Mouse (Mus musculus): Measurements from ENCODE around the gene Inhbc.

Inhbc gene

DNA sequence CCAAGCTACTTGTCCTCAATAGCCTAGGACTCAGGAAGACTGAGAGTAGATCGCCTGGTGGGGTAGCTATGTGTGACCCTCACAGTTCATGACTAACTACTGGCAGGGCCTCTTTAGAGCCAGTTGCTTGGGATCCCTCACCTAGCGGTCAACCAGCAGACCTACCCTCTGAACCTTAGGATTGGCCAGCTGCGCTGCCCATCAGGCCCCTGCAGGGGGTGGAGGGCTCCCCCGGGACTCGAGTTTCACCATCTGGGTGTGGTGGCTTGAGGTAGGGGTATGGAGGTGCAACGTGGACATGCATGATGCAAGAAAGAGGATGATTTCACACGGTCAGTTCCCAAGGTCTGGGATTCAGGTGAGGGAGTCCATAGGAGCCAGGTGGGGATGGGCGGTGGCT lies 18.5 kb downstream of the Inhbc start:
- DNase-seq (ENCODE audit: low read depth, low spot score) = no peak

DNA sequence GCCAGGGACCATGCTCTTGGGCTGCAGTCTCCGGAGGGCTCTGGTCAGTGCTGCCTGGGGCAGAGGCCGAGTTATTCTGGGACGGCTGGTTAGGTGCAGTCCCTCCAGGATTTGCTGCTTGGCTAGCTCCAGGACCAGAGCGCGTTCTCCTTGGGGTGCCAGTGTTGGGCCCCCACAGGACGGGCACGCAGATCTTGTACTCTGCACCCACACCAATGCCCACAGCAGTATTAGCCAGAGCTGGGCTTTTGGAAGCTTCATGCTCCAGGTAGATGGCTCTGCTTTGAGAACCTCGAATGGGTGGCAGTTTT lies 19.0 kb downstream of the Inhbc start:
- DNase-seq (ENCODE audit: low read depth, low spot score) = no peak

DNA sequence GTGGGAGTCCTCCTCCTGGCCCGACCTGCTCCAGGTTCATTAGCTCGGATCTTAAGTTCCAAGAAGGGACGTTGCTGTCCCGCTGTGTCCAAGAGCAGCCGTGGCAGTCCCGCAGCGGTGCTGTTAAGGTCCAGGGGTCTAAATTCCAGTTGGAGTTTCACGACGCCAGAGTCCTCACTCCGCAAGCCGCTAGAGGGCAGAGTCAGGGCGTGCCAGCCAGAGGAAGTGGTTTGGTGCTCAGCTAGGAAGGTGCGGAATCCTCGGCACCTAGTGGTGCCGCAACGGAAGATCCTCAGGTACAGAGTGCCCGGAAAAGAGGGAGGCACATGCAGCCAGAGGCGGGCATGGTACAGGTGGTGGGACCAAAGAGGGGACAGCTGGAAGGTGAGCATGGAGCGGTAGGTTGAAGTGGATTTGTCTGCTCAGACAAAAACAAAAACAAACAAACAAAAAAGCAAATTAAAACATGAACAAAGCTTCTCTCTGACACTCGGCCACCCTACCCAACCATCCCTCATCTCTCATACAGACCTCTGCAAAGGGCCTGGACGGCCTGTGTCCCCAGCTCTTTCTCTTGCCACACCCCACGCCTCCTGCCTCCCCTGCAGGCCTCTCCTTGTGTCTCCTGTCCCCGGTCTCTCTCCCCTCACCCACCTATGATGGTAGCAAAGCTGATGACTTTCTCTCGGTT lies 19.5 kb downstream of the Inhbc start:
- peak; percentile 48 for DNase-seq (ENCODE audit: low read depth, low spot score)

DNA sequence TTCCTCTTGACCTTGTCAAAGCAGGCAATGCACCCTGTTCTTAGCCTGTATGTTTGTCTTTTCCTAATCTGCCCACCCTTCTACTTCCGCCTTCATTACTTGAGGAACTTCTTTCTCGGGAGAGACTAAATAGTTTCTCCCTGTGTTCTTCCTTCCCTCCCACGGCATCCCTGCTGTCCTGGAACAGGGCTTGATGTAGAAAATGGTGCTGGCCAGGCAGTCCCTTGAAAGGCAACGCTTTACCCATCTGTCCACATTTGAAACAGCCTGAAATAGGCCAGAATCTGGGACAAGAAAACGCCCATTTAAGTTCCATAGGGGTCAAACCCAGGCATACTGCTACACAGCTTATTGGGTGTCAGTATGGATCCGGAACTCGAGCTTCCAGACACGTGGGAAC lies 20.4 kb downstream of the Inhbc start:
- no peak for DNase-seq (ENCODE audit: low read depth, low spot score)

DNA sequence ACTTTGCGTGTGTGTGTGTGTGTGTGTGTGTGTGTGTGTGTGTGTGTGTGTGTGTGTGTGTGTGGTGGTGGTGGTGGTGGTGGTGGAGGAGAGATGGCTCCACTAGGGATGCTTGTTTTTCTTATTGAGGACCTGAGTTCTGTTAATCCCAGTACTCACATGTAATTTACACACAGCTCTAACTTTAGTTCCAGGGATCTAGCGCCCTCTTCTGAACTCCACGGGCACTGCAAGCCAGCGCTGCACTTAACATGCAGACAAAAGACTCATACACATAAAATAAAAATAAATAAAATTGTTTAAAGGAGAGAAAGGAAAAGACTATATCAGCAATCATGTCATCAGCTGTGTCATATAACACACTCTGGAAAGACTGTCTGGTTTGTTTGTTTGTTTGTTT lies 21.3 kb downstream of the Inhbc start:
- no peak for DNase-seq (ENCODE audit: low read depth, low spot score)

DNA sequence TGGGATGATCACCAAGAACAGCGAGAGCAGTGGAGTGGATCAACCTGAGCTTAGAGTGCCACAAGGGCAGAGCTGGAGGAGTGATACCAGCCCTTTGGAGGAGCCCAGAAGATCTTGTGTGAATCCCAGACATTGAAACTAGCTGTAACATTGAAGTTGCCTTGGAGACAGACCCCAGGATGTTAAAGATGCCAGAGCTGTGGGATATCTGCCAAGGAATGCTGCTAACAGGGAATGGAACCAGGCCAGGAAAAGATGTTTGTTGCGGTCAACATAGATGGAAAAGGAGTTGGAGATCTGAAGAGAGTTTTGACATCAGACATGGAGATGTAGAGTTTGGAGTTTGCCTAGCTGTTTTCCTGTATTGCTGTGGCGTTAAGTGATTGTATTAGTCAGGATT lies 24.1 kb downstream of the Inhbc start:
- DNase-seq (ENCODE audit: low read depth, low spot score) = no peak

DNA sequence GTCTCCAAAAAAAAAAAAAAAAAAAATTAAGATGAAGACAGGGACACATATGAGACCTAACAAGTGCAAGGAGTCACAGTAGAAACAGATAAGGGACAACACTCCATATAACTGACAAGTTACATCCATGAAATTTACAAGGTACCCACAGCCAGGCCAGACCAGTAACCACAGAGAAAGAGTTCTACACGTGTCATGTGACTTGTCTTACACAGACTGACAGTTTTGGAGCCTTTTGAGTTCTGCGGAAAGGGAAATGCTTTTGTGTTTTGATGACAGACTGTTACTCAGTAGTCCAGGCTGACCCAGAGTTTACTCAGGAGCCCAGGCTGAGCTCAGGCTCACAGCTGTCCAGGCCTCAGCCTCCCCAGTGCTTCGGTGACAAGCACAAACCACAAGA lies 27.2 kb downstream of the Inhbc start:
- no peak for DNase-seq (ENCODE audit: low read depth, low spot score)

DNA sequence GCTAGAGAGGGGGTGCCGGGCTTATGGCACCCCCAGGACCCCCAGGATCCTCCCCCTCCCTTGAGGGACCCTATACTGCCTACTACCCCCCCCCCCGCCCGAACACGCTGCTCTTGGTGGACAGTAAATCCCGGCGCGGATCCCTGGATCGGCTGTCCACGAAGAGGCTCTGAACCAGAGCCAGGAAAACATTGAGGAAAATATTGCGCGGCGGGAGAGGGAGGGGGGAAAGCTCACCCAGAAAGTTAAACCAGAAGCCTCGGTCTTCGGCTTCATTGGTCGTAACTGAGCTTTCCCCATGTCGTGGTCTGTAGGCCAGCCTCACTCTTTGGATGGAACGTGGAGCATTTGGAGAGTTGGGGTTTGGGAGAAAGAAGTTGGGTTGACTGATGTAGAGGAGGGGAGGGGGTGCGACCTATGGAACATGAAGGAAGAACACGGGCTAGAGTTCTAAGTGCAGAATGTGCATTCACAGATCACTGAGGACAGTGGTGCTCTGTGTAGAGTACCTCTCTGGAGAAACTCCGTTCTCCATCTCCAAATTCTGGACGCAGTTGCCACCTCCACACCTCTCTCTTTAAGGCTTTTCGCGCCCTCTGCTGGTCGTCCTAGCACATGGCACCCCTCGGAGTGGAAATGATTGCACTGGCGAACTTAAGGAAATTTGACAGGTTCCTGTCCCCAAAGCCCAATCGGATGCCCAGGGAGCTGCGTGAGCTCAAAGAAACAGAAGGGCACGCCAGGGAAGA lies 28.2 kb downstream of the Inhbc start, which contains the start of gene Gli1:
Gli1 (minus strand) TSS at position 84 of the 749 bp plus-strand sequence.
- DNase-seq (ENCODE audit: low read depth, low spot score) = peak; percentile 83

DNA sequence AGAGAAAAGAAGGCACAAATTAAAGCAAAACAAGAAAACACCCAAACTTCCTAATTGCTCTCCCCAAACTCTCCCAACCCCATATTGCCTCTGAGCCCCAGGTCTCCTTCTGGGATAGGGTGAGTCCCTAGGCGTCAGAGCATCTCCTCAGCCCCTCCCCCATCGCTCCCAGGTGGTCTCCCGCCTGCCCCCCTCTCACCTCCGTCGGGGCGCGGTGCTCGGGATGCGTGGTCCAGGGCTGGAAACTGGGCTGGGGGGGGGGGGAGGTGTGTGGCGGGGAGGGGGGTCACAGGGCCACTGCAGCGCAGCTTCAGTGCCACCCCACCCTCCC lies 28.9 kb downstream of the Inhbc start:
- no peak for DNase-seq (ENCODE audit: low read depth, low spot score)

DNA sequence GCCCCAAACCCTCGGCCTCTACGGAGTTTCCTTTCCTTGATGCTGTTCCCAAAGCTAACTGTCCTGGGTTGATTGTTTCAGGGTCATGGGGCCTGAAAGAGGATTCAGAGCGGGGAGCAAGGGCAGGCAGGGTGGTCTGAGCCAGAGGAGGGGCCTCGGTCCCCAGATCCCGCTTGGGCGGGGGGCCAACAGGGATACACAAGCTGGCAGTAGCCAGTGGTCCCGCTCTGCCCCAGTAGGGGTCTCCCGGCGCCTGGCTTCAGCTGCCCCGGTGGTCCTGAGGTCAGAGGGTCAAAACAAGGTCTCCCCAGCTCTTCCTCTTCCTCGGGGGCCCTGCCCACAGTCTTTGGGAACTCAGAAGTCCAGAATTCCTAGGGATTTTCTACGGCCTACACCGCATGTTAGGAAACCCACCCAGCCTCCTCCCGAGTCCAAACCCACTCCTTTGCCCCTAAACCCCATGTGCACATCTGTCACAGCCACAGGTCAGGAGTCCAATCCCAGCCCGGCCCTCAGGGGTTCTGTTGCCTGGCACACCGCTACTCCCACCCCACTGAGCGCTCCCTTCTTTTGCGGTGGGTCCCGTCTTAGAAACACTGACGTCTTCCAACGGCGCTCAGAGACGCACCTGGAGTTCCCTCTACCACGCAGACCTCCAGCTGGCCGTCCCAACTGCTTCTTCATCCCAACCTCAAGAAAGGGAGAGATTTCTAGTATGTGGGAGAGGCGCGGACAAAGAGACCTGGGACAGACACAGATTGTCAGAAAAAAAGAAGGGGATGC lies 29.5 kb downstream of the Inhbc start:
- no peak for DNase-seq (ENCODE audit: low read depth, low spot score)

DNA sequence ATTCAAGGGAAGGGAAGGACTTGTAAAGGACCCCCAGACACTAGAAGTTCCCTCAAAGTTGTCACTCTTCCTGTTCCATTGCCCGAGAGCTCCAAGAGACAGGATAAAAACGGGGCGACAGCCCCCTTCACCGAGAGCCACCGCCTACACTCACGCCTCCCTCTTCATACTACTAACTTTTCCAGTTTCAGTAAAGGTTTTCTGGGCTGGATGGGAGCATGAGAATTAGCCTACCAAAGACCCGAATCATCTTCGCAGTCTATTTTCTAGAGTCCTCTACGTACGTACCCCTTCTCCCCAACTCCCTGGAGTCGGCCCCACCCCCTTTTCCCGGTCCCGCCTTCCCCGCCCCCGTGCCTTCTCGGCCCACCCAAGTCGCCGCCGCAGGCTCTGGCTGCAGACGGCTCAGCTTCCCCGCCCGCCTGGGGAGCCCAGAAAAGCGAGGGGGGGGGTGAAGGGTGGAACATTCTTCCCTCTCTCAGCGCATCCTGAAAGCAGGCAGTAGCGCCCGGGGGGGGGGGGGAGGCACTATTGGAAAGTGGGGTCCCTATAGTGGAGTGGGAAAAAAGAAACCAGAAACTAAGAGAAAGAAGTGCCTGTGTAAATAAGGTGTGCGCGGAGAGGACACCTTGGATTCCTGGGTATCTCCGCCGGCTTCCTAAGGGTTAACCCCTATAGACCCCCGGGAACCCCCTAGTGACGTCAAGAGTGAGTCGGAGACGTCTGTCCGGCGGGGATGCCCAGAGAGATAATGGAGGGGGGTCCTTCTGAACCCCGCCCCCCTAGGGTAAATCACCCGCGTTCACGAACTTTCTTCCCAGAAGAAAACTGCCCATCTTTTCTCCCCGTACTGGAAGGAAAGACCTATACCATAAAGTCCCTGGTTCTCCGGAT lies 30.3 kb downstream of the Inhbc start:
- no peak for DNase-seq (ENCODE audit: low read depth, low spot score)

DNA sequence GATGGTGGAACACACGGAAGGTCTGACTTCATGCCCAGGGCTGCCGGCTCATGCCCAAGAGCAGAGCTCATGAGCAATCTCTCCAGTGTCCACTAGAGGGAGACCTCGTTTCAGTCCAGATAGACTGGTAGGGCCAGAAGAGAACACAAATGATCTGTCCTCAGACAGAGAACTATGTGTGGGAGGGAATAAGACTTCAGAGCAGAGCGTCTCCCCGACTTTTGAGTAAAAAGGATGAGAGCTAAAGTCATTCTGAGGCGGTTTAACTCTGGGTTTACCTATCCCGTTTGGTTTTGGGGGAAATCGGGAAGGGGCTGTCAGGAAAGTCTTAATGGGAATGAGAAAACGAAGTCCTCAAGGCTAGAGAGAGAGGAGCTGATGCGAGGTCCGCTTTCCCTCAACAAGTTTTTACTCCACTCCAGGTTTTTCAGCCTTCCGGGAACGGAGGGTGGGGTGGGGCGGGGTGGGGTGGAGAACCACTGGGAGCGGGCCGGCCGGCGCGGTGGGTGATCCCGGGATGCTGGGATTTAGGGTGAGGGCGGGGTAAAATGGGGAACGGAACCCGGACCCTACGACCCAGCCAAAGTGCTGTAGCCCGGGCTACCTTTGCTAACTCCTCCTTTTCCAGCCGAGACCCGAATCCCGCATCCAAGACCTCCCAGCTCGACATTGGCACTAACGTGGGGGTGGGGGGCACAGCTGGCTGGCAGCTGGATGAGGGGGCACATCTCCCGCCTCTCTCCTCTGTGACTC lies 31.1 kb downstream of the Inhbc start:
- peak; percentile 83 for DNase-seq (ENCODE audit: low read depth, low spot score)

DNA sequence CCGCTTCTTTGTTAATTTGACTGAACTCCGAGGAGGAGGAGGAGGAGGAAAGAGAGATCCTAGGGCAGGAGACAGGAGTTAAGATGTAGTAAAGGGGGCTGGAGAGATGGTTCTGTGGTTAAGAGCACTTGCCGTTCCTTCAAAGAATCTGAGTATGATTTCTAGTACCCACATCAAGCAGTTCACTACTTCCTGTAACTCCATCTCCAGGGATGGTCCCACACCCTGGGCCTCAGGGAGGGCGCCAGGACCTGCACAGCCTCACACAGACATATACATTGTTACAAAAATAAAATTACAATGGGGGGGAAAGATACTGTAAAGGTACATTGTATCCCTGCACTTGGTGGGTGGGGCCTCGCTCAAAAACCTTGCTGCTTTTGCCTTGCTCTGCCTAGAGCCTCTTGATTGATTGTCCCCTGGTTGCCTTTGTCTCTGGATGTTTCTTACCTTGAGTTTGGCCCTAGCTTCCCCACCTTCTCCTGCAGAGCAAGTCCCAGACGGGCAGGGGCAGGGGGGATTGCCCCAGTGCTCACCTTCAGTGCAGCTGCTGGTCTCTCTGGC lies 32.6 kb downstream of the Inhbc start:
- no peak for DNase-seq (ENCODE audit: low read depth, low spot score)

DNA sequence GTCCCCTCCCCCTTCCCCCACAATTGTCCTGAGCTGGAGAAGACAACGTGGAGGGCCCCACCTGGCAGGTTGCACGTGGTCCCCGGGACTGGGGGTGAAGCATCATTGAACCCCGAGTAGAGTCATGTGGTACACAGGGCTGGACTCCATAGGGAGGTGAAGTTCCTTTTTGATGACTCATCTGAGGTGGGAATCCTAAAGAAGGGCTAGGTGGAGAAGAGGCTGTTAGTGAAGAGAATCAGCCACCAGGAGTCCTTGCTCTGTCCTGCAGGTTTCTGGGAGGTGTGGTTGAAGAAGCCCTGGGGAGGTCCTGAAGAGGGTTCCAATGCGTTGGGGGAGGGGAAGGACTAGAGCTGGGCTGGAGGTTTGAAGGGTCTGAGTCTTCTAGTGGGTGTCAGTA lies 33.3 kb downstream of the Inhbc start:
- no peak for DNase-seq (ENCODE audit: low read depth, low spot score)

DNA sequence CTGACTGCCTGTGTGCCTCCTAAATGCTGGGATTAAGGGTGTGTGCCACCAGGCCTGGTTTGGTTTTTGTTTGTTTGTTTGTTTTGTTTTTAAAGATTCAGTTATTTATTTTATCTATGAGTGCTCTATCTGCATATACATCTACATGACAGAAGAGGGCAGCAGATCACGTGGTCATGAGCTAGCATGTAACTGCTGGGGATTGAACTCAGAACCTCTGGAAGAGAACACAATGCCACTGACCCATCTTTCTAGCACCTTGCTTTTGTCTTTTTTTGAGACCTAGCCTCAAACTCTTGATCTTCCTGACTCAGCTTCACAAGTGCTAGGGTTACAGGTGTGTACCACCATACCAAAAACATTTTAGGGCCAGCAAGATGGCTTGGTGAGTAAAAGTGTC lies 35.0 kb downstream of the Inhbc start:
- DNase-seq (ENCODE audit: low read depth, low spot score) = no peak

DNA sequence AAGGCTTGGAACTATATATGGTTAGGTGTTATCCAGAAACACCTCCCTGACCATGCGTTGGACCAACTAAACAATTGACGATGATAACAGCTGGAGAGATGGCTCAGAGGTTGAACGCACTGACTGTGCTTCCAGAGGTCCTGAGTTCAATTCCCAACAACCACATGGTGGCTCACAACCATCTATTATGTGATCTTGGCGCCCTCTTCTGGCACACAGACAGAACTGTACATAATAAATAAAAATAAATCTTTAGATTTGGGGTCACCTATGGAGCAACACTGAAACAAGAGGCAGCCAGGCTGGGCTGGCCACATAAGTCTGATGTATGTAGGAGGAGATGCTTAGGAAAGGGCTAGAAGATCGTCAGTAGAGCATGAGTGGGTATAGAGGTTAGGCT lies 37.1 kb downstream of the Inhbc start:
- DNase-seq (ENCODE audit: low read depth, low spot score) = no peak

DNA sequence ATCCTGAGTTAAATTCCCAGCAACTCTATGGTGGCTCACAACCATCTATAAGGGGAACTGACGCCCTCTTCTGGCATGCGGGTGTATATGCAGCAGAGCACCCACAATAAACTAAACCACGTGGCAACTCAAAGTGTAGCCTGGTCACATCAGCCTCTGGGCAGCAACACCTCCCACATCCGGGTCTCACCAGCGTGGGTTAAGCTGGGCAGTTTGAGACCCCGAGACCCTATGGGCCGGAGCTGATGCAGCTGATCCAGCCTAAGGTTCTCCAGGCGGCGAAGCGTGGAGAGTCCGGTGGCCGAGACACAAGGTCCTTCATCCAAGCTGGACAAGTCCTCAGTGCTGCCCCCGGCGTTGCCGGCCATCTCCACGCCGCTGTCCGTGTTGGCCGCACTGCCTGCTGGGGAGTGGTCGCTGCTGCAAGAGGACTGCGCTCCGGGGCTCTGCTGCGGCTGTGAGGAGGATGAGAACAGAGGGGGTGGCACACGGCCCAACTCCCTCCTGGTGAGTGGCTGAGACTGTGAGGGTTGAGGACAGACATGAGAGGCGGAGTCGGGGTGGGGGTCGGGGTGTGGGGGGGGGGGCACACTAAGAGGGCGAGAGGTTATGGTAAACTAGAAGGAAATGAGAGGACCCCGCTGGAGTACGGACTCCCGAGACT lies 37.9 kb downstream of the Inhbc start:
- DNase-seq (ENCODE audit: low read depth, low spot score) = no peak

DNA sequence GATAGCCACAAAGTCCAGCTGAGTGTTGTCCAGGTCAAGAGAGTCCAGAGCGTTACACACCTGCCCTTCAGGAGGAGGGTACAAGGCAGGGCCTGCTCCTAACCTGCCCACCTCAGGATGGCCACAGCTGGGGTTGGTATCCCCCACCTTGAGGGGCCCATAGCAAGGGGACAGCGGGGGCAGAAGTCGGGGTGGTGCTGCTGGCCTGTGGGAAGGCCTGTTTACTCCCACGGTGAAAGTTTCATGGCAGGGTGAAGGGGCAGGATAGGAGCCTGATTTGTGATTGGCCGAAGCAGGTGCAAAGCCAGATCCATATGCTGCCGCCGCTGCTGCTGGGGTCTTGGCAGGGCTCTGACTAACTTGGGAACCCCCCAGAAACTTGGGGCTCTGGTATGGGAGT lies 40.0 kb downstream of the Inhbc start:
- no peak for DNase-seq (ENCODE audit: low read depth, low spot score)

DNA sequence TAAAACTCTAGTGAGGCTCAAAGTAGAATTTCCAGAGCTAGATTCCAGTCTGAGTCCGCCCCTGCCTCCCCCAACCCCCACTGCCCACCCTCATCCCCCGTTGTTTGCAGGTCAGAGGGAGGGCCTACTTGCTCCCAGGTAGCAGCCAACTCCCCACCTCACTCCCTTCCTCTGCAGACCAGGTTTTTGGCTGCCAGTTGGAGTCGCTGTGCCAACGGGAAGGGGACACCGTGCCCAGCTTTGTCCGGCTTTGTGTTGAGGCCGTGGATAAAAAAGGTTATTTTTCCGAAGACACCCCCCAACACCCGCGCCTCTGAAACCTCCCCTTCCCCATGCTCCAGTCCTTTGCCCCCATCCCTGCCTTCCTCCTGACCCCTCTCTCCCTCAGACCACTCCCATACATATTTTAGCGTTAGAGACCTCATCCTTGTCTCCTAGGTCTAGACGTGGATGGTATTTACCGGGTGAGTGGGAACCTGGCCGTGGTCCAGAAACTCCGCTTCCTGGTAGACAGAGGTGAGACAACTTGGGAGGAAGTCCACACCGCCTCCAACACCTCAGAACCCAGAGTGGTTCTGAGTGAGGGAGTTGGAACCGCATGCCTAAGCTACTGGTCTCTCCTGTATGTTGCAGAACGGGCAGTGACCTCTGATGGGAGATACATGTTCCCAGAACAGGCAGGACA lies 42.6 kb downstream of the Inhbc start:
- no peak for DNase-seq (ENCODE audit: low read depth, low spot score)

DNA sequence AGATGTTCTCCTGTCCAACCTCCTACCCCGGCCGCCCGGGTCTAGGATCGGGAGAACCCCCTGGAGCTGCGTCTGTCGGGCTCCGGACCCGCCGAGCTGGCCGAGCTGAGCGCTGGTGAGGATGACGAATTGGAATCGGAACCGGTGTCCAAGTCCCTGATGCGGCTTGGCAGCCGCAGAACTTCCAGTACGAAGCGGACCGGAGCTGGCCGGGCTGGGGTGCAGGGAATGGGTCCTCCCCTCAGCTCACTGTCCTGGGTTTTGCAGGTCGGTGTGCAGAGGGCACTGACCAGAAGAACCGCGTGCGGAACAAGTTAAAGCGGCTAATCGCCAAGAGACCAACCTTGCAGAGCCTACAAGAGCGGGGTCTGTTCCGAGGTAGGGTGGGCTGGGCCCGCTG lies 43.4 kb downstream of the Inhbc start:
- DNase-seq (ENCODE audit: low read depth, low spot score) = no peak

Measured in embryo, embryonic 11.5 days (tissue).